Mouse (Mus musculus): ENCODE results near the gene Olfr49. TPM values are rescaled to one million over a fixed set of nuclear protein-coding genes. Genes with fewer than 3 reads are reported as not detected.

Gene Olfr49
- polyA plus RNA-seq, 1 experiment from 2014 or later = not detected

Other genes with a start within 250 kb of the Olfr49 start
- 238 and 259 TPM in 2 replicates for gene Dad1, start 30.8 kb downstream of the Olfr49 start, polyA plus RNA-seq (2016; fragmentation: Nextera tagmentation; extraction: Ambion mirVana)
- 44.0 and 47.7 TPM in 2 replicates for gene Abhd4, start 30.8 kb downstream of the Olfr49 start, polyA plus RNA-seq (2016; fragmentation: Nextera tagmentation; extraction: Ambion mirVana)
- 39.2 and 42.2 TPM in 2 replicates for gene Oxa1l, start 75.9 kb upstream of the Olfr49 start, polyA plus RNA-seq (2016; fragmentation: Nextera tagmentation; extraction: Ambion mirVana)
- 5.1 and 5.2 TPM in 2 replicates for gene Slc7a7, start 132.8 kb upstream of the Olfr49 start, polyA plus RNA-seq (2016; fragmentation: Nextera tagmentation; extraction: Ambion mirVana)
- 239 and 255 TPM in 2 replicates for gene Mrpl52, start 142.0 kb upstream of the Olfr49 start, polyA plus RNA-seq (2016; fragmentation: Nextera tagmentation; extraction: Ambion mirVana)
- gene Mmp14, start 146.7 kb upstream of the Olfr49 start, polyA plus RNA-seq (2016; fragmentation: Nextera tagmentation; extraction: Ambion mirVana) = 113 and 117 TPM in 2 replicates
- gene Lrp10, start 179.2 kb upstream of the Olfr49 start, polyA plus RNA-seq (2016; fragmentation: Nextera tagmentation; extraction: Ambion mirVana) = 34.7 and 36.0 TPM in 2 replicates
- gene Rem2, start 191.2 kb upstream of the Olfr49 start, polyA plus RNA-seq (2016; fragmentation: Nextera tagmentation; extraction: Ambion mirVana) = 39.3 and 46.1 TPM in 2 replicates
- gene Prmt5, start 232.6 kb upstream of the Olfr49 start, polyA plus RNA-seq (2016; fragmentation: Nextera tagmentation; extraction: Ambion mirVana) = 98.8 and 99.3 TPM in 2 replicates